Mouse (Mus musculus): ENCODE measurements at regions not wholly inside any gene's neighbourhood (a gene's known extent, or its start where the extent isn't known, plus 50 kb on each side); places are given as distances from the start of the nearest gene placed in this dataset.

- TF ChIP-seq POLR2A (IDR thresholded peaks at IDR 0.05; ENCODE audit: low read depth, low read length) (no peak), CTCF (IDR thresholded peaks at IDR 0.05; ENCODE audit: extremely low read depth, insufficient read depth, insufficient read length, insufficient replicate concordance) (no peak)
Measured at GRCm38 (mm10) chr17:49283491-49283890, 144.7 kb upstream of the Mocs1 start.

All from spleen, adult 2 months (tissue).